Mouse (Mus musculus) CD4-positive helper T cell, adult 2 months (primary cell): Measurements from ENCODE around the gene Ephb1.

ENCODE experiments used
- DNase-seq: peaks from one replicate; pipeline ENCODE4 v3.0.0-alpha.2; 2012; ENCODE audit warnings: low read depth, missing footprints, low spot score

Gene Ephb1

GRCm38 (mm10) chr9:101994086-101994485, 360.4 kb downstream of the Ephb1 start:
- DNase-seq, result no peak

- no peak for DNase-seq
Observed at GRCm38 (mm10) chr9:101990836-101991235, 363.7 kb downstream of the Ephb1 start.

GRCm38 (mm10) chr9:101990032-101990431, 364.5 kb downstream of the Ephb1 start:
- no peak for DNase-seq

- DNase-seq, result no peak
Observed at GRCm38 (mm10) chr9:101986910-101987309, 367.6 kb downstream of the Ephb1 start.

GRCm38 (mm10) chr9:101982378-101982777, 372.1 kb downstream of the Ephb1 start:
- no peak for DNase-seq

GRCm38 (mm10) chr9:101981161-101981560, 373.3 kb downstream of the Ephb1 start:
- no peak for DNase-seq

- no peak for DNase-seq
Observed at GRCm38 (mm10) chr9:101976884-101977465, 377.5 kb downstream of the Ephb1 start.

- DNase-seq, result peak; percentile 21
Observed at GRCm38 (mm10) chr9:101972314-101972713, 382.2 kb downstream of the Ephb1 start.

- DNase-seq, result no peak
Observed at GRCm38 (mm10) chr9:101971806-101972205, 382.7 kb downstream of the Ephb1 start.

GRCm38 (mm10) chr9:101956228-101956627, 398.3 kb downstream of the Ephb1 start:
- DNase-seq, result no peak

- DNase-seq, result no peak
Observed at GRCm38 (mm10) chr9:101954529-101954928, 400.0 kb downstream of the Ephb1 start.

GRCm38 (mm10) chr9:101950101-101950500, 404.4 kb downstream of the Ephb1 start:
- no peak for DNase-seq

GRCm38 (mm10) chr9:101945814-101946213, 408.7 kb downstream of the Ephb1 start:
- no peak for DNase-seq

- no peak for DNase-seq
Observed at GRCm38 (mm10) chr9:101945326-101945725, 409.2 kb downstream of the Ephb1 start.

GRCm38 (mm10) chr9:101942058-101942669, 412.3 kb downstream of the Ephb1 start:
- no peak for DNase-seq

GRCm38 (mm10) chr9:101940182-101940581, 414.3 kb downstream of the Ephb1 start:
- no peak for DNase-seq

- DNase-seq, result no peak
Observed at GRCm38 (mm10) chr9:101939006-101939405, 415.5 kb downstream of the Ephb1 start.

- no peak for DNase-seq
Observed at GRCm38 (mm10) chr9:101938066-101938465, 416.4 kb downstream of the Ephb1 start.

- DNase-seq, result no peak
Observed at GRCm38 (mm10) chr9:101934887-101935286, 419.6 kb downstream of the Ephb1 start.

- no peak for DNase-seq
Observed at GRCm38 (mm10) chr9:101933946-101934573, 420.4 kb downstream of the Ephb1 start.

- no peak for DNase-seq
Observed at GRCm38 (mm10) chr9:101924829-101925228, 429.7 kb downstream of the Ephb1 start.

- DNase-seq, result no peak
Observed at GRCm38 (mm10) chr9:101922846-101923245, 431.6 kb downstream of the Ephb1 start.

- DNase-seq, result no peak
Observed at GRCm38 (mm10) chr9:101919324-101919723, 435.2 kb downstream of the Ephb1 start.
